Mouse (Mus musculus) hindbrain, postnatal 0 days (tissue): Measurements from ENCODE around the gene Zbtb17. TPM values are rescaled to one million over a fixed set of nuclear protein-coding genes. Genes with fewer than 3 reads are reported as not detected.

ENCODE experiments used
- ATAC-seq: fragments of 200-750 bp; cut with Nextera tagmentation; 2 replicates; pipeline ENCODE4 v1.8.0; 2017; ENCODE audit warnings: mild to moderate bottlenecking, moderate TSS enrichment, moderate library complexity
- DNase-seq: peaks from one replicate; pipeline ENCODE4 v3.0.0-alpha.2; 2015; ENCODE audit warnings: low spot score
- H3K27ac ChIP-seq: fragments of 300-500 bp; sonication (generic); 2 replicates; pipeline ENCODE4 v1.5.1; 2014; ENCODE audit warnings: mild to moderate bottlenecking
- H3K27me3 ChIP-seq: fragments of 300-500 bp; sonication (generic); 2 replicates; pipeline ENCODE4 v1.6.1; 2014; ENCODE audit warnings: low read length, mixed read lengths; ENCODE audit not compliant: insufficient read depth
- H3K36me3 ChIP-seq: fragments of 300-500 bp; sonication (generic); 2 replicates; pipeline ENCODE4 v1.6.1; 2014; ENCODE audit warnings: low read length, mixed read lengths; ENCODE audit not compliant: insufficient read depth
- H3K4me1 ChIP-seq: fragments of 300-500 bp; sonication (generic); 2 replicates; pipeline ENCODE4 v1.6.1; 2014; ENCODE audit warnings: antibody characterized with exemption, low read length, mixed read lengths; ENCODE audit not compliant: insufficient read depth
- H3K4me2 ChIP-seq: fragments of 300-500 bp; sonication (generic); 2 replicates; pipeline ENCODE4 v1.6.1; 2014; ENCODE audit warnings: low read depth, mild to moderate bottlenecking, low read length, moderate library complexity, mixed read lengths
- H3K4me3 ChIP-seq: fragments of 300-500 bp; sonication (generic); 2 replicates; pipeline ENCODE4 v1.5.1; 2014; ENCODE audit warnings: low read length
- H3K9ac ChIP-seq: fragments of 300-500 bp; sonication (generic); replicated peaks from 2 replicates; pipeline ENCODE4 v1.6.1; 2014; ENCODE audit warnings: mild to moderate bottlenecking, low read length, moderate library complexity, mixed read lengths
- H3K9me3 ChIP-seq: fragments of 300-500 bp; sonication (generic); 2 replicates; pipeline ENCODE4 v1.6.1; 2016; ENCODE audit warnings: low read length, mixed read lengths
- CTCF ChIP-seq: IDR thresholded peaks from 2 replicates; pipeline ENCODE4 v1.5.1; 2016; ENCODE audit warnings: antibody characterized with exemption, control low read depth, low read depth
- WGBS: fragments of 180-500 bp; shearing (Covaris S2); extraction: QIAGEN DNeasy Blood & Tissue Kit; methylation state at CpG from one replicate; pipeline ENCODE4 v1.1.7; 2014; 5-methylcytosine and 5-hydroxymethylcytosine counted together
- polyA plus RNA-seq: library from polyadenylated mRNA; unstranded; fragments of >200 nt; fragmentation: Nextera tagmentation; extraction: Ambion mirVana; gene quantifications from 2 replicates; pipeline ENCODE4 v1.2.1, GENCODE M21; 2015
- total RNA-seq: library from RNA; depleted of rRNA; stranded (reverse); fragments of >200 nt; gene quantifications from 2 replicates; pipeline ENCODE4 v1.2.3, GENCODE M21; 2014

Zbtb17 gene
- total and polyA plus RNA-seq, 2 experiments from 2014 or later = 28.8 to 36.2 TPM

DNA sequence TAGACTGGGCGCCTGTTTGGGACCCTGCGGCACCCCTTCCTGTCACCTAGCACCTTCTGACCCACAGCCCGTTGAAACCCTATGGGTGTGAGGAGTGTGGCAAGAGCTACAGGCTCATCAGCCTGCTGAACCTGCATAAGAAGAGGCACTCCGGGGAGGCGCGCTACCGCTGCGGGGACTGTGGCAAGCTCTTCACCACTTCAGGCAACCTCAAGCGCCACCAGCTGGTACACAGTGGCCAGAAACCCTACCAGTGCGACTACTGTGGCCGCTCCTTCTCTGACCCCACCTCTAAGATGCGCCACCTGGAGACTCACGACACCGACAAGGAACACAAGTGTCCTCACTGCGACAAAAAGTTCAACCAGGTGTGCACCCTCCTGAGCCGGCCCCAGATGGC, 20.3 kb downstream of the Zbtb17 start:
- Histone ChIP-seq H3K36me3 (peaks cover 61% of the 10 kb centered on the region), H3K9ac (no peak overlapping the region), H3K4me2 (no peak overlapping the region), H3K27me3 (no peaks in the 10 kb centered on the region), H3K4me3 (no peak overlapping the region), H3K9me3 (no peaks in the 10 kb centered on the region), H3K4me1 (no peaks in the 10 kb centered on the region), H3K27ac (no peak overlapping the region)
- 80% methylated on average over 16 of the region's 16 CpGs for WGBS
- ATAC-seq (no peak), DNase-seq (no peak)
- TF ChIP-seq CTCF = no peak

GRCm38 (mm10) chr4:141465512-141466288, 21.2 kb downstream of the Zbtb17 start:
- ATAC-seq (peak; percentile 30; the same call in 1 of the 2 replicates), DNase-seq (no peak)
- WGBS = 82% methylated on average over 34 of the region's 34 CpGs
- no peak for TF ChIP-seq CTCF
- no peaks in the 10 kb centered on the region for H3K9me3 ChIP-seq
- no peaks in the 10 kb centered on the region for H3K4me1 ChIP-seq
- no peak overlapping the region for H3K4me2 ChIP-seq
- H3K27me3 ChIP-seq = no peaks in the 10 kb centered on the region
- H3K36me3 ChIP-seq = peaks cover 68% of the 10 kb centered on the region
- H3K4me3 ChIP-seq = no peak overlapping the region
- no peak overlapping the region for H3K27ac ChIP-seq
- H3K9ac ChIP-seq = no peak overlapping the region

DNA sequence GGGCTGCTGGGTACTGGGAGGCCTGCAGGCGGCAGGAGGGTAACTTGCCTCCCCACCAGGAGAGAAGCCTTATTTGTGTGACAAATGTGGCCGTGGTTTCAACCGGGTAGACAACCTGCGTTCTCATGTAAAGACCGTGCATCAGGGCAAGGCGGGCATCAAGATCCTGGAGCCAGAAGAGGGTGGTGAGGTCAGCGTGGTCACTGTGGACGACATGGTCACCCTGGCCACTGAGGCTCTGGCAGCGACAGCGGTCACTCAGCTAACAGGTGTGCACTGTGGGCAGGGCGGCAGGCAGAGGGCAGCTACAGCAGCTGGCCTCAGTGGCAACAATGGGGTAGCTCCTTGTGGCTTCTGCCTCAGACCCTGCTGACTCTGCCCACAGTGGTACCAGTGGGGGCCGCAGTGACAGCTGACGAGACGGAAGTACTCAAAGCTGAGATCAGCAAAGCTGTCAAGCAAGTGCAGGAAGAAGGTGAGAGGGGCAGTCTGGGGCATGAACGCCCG, 21.9 kb downstream of the Zbtb17 start:
- Histone ChIP-seq H3K9ac (no peak overlapping the region), H3K4me3 (no peak overlapping the region), H3K27ac (no peak overlapping the region), H3K4me1 (no peaks in the 10 kb centered on the region), H3K27me3 (no peaks in the 10 kb centered on the region), H3K4me2 (no peak overlapping the region), H3K36me3 (peaks cover 71% of the 10 kb centered on the region), H3K9me3 (no peaks in the 10 kb centered on the region)
- DNase-seq (no peak), ATAC-seq (no peak)
- 82% methylated on average over 16 of the region's 16 CpGs for WGBS
- no peak for TF ChIP-seq CTCF

GRCm38 (mm10) chr4:141466844-141467580, 22.6 kb downstream of the Zbtb17 start:
- 0 out of 2 replicates have a peak, but pooled peaks have one; percentile 8 for ATAC-seq
- Histone ChIP-seq H3K27ac (no peak overlapping the region), H3K4me3 (no peak overlapping the region), H3K36me3 (peaks cover 78% of the 10 kb centered on the region), H3K4me2 (no peak overlapping the region), H3K9me3 (no peaks in the 10 kb centered on the region), H3K9ac (no peak overlapping the region), H3K27me3 (no peaks in the 10 kb centered on the region), H3K4me1 (no peaks in the 10 kb centered on the region)
- DNase-seq = no peak
- peak; percentile 38 for TF ChIP-seq CTCF
- 75% methylated on average over 15 of the region's 15 CpGs for WGBS

DNA sequence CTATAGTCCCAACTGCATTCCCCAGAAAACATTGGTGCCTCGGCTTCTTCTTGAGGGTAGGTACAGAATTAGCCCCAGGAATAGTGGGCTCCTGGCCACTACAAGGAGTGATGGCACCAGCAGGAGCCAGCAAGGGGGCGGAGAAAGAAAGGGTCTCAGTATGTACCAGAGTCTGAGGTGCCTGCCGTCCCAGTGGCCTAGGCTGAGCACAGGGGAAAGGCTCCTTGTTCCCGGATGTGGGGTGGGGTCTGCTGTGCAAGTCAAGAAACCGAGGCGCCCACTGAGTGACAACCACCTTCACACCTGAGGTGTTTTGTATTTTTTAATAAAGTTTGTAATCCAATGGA, 23.1 kb downstream of the Zbtb17 start:
- ATAC-seq (no peak), DNase-seq (no peak)
- Histone ChIP-seq H3K4me2 (no peak overlapping the region), H3K4me3 (no peak overlapping the region), H3K4me1 (no peaks in the 10 kb centered on the region), H3K9me3 (no peaks in the 10 kb centered on the region), H3K27ac (no peak overlapping the region), H3K27me3 (no peaks in the 10 kb centered on the region), H3K9ac (no peak overlapping the region), H3K36me3 (peaks cover 77% of the 10 kb centered on the region)
- no peak for TF ChIP-seq CTCF
- WGBS = 78% methylated on average over 6 of the region's 6 CpGs

DNA sequence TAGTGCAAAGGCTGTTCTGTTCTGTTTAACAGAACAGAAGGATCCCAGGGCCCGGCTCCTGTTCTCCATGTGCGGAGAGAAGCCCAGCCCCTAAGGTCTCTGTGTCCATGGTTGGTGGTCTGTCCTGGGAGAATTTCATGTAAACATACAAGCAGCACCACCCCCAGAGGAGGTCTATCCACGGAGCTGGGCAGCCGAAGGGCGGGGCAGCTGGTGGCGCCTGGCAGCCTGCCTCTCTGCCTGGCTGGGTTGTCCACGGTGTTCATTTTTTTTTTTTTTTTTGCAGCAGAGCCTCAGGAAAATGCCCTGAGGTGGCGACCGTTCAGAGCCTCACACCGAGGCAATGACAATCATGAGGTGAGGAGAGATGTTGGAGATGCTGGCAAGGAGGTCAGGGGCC, 24.1 kb downstream of the Zbtb17 start:
- no peak for DNase-seq
- Histone ChIP-seq H3K9me3 (no peaks in the 10 kb centered on the region), H3K27ac (no peak overlapping the region), H3K36me3 (peaks cover 70% of the 10 kb centered on the region), H3K27me3 (no peaks in the 10 kb centered on the region), H3K9ac (no peak overlapping the region), H3K4me1 (no peaks in the 10 kb centered on the region), H3K4me3 (no peak overlapping the region), H3K4me2 (no peak overlapping the region)
- WGBS = 41% methylated on average over 10 of the region's 10 CpGs
- no peak for ATAC-seq
- no peak for TF ChIP-seq CTCF

DNA sequence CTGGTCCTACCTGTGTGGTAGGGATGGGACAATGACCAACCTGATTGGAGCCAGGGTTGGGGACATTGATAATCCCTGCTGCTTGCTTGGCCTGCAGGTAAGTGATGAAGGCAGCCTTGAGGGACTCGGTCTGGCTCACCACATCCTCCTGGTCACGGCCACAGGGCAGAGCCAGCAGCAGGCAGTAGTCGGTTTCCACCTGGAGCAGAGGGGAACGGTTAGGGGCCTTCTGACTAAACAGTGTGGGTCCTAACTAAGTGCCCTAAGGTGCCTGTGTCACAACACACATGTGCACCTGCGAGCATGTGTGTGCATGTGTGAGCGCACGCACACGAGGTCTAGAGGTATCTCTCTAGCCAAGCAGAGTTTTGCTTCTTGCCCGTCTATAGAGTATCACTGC, 24.9 kb downstream of the Zbtb17 start:
- ATAC-seq (no peak), DNase-seq (no peak)
- 90% methylated on average over 9 of the region's 9 CpGs for WGBS

More for the DNA sequence above, 24.9 kb downstream of the Zbtb17 start:
- TF ChIP-seq CTCF = no peak
- no peaks in the 10 kb centered on the region for H3K9me3 ChIP-seq
- no peak overlapping the region for H3K4me3 ChIP-seq
- H3K27me3 ChIP-seq = no peaks in the 10 kb centered on the region
- H3K27ac ChIP-seq = no peak overlapping the region
- no peak overlapping the region for H3K9ac ChIP-seq
- no peaks in the 10 kb centered on the region for H3K4me1 ChIP-seq
- H3K36me3 ChIP-seq = peaks cover 68% of the 10 kb centered on the region
- H3K4me2 ChIP-seq = no peak overlapping the region
